In genomic region chr9:32906233-32906872, GRCm38 (mm10) we compare ENCODE assay signal across 9 mouse cellular contexts.
DNase-seq lines count a peak whose midpoint lies in the region; ATAC-seq lines count a peak whose summit lies in the region.
"Had no signal": no experiment of that assay in that cellular context is flagged by ENCODE, and none has a peak within 500 bp of the region (broad histone marks: within the 10 kb centered on the region; RNA-seq: fewer than 3 reads in every experiment).

No protein-coding gene starts in this region.

- H3K27ac ChIP-seq in heart, embryonic 16.5 days (ENCODE audit: low read length): peak overlapping the region; percentile 57
- no peak overlapping the region for H3K27ac ChIP-seq in liver, embryonic 13.5 days
- H3K27ac ChIP-seq in hindbrain, embryonic 11.5 days (ENCODE audit: low read depth, low read length): no peak overlapping the region
- H3K27ac ChIP-seq in midbrain, embryonic 13.5 days: no peak overlapping the region
- H3K27ac ChIP-seq: embryonic facial prominence, embryonic 12.5 days had no signal

- WGBS in heart, embryonic 16.5 days: 16% methylated on average over 8 of the region's 8 CpGs
- 12% methylated on average over 8 of the region's 8 CpGs for WGBS in liver, embryonic 13.5 days (ENCODE audit: insufficient replicate concordance)
- WGBS in hindbrain, embryonic 11.5 days: 80% methylated on average over 8 of the region's 8 CpGs
- WGBS in midbrain, embryonic 13.5 days: 84% methylated on average over 8 of the region's 8 CpGs

- H3K36me3 ChIP-seq in heart, embryonic 16.5 days (ENCODE audit: control insufficient read depth, insufficient read depth): no peaks in the 10 kb centered on the region
- H3K36me3 ChIP-seq in liver, embryonic 13.5 days: no peaks in the 10 kb centered on the region
- no peaks in the 10 kb centered on the region for H3K36me3 ChIP-seq in hindbrain, embryonic 11.5 days (ENCODE audit: control insufficient read depth, insufficient read depth, low read length)
- no peaks in the 10 kb centered on the region for H3K36me3 ChIP-seq in midbrain, embryonic 13.5 days
- H3K36me3 ChIP-seq: embryonic facial prominence, embryonic 12.5 days had no signal

- no peaks in the 10 kb centered on the region for H3K9me3 ChIP-seq in heart, embryonic 16.5 days (replicated peaks; ENCODE audit: control insufficient read depth, low read length)
- no peaks in the 10 kb centered on the region for H3K9me3 ChIP-seq in liver, embryonic 13.5 days (replicated peaks)
- no peaks in the 10 kb centered on the region for H3K9me3 ChIP-seq in hindbrain, embryonic 11.5 days (ENCODE audit: control insufficient read depth, low read length)
- H3K9me3 ChIP-seq in midbrain, embryonic 13.5 days: no peaks in the 10 kb centered on the region
- H3K9me3 ChIP-seq: embryonic facial prominence, embryonic 12.5 days had no signal

- peak overlapping the region; percentile 36 for H3K4me2 ChIP-seq in heart, embryonic 16.5 days (ENCODE audit: low read depth, low read length)
- H3K4me2 ChIP-seq in liver, embryonic 13.5 days: no peak overlapping the region
- H3K4me2 ChIP-seq in hindbrain, embryonic 11.5 days (replicated peaks; ENCODE audit: low read depth, low read length): no peak overlapping the region
- H3K4me2 ChIP-seq in midbrain, embryonic 13.5 days (replicated peaks): no peak overlapping the region
- H3K4me2 ChIP-seq: embryonic facial prominence, embryonic 12.5 days had no signal

- peaks cover 8% of the 10 kb centered on the region for H3K4me1 ChIP-seq in heart, embryonic 16.5 days (ENCODE audit: control insufficient read depth, insufficient read depth, low read length)
- no peaks in the 10 kb centered on the region for H3K4me1 ChIP-seq in liver, embryonic 13.5 days (replicated peaks)
- H3K4me1 ChIP-seq in hindbrain, embryonic 11.5 days (replicated peaks; ENCODE audit: control insufficient read depth, insufficient read depth, low read length): no peaks in the 10 kb centered on the region
- no peaks in the 10 kb centered on the region for H3K4me1 ChIP-seq in midbrain, embryonic 13.5 days (replicated peaks)
- H3K4me1 ChIP-seq: embryonic facial prominence, embryonic 12.5 days had no signal

- H3K4me3 ChIP-seq in heart, embryonic 16.5 days (ENCODE audit: low read length): no peak overlapping the region
- H3K4me3 ChIP-seq in liver, embryonic 13.5 days (replicated peaks): no peak overlapping the region
- no peak overlapping the region for H3K4me3 ChIP-seq in hindbrain, embryonic 11.5 days (ENCODE audit: low read depth, low read length)
- no peak overlapping the region for H3K4me3 ChIP-seq in midbrain, embryonic 13.5 days (replicated peaks)
- H3K4me3 ChIP-seq: embryonic facial prominence, embryonic 12.5 days had no signal

- ATAC-seq in heart, embryonic 16.5 days (replicated peaks; ENCODE audit: extremely low read depth, insufficient read depth, low FRiP score): peak; percentile 69
- ATAC-seq in liver, embryonic 13.5 days (ENCODE audit: low read depth): peak; percentile 34; the same call in 1 of the 2 replicates
- no peak for ATAC-seq in hindbrain, embryonic 11.5 days (ENCODE audit: low FRiP score)
- no peak for ATAC-seq in midbrain, embryonic 13.5 days

- H3K27me3 ChIP-seq in heart, embryonic 16.5 days (ENCODE audit: control insufficient read depth, insufficient read depth, low read length): no peaks in the 10 kb centered on the region
- H3K27me3 ChIP-seq in liver, embryonic 13.5 days: no peaks in the 10 kb centered on the region
- H3K27me3 ChIP-seq in hindbrain, embryonic 11.5 days (ENCODE audit: control insufficient read depth, insufficient read depth, low read length): no peaks in the 10 kb centered on the region
- H3K27me3 ChIP-seq in midbrain, embryonic 13.5 days: no peaks in the 10 kb centered on the region
- H3K27me3 ChIP-seq: embryonic facial prominence, embryonic 12.5 days had no signal

- H3K9ac ChIP-seq in heart, embryonic 16.5 days (ENCODE audit: low read length): no peak overlapping the region
- H3K9ac ChIP-seq in liver, embryonic 13.5 days: no peak overlapping the region
- no peak overlapping the region for H3K9ac ChIP-seq in hindbrain, embryonic 11.5 days (ENCODE audit: low read depth, low read length)
- no peak overlapping the region for H3K9ac ChIP-seq in midbrain, embryonic 13.5 days (replicated peaks)
- H3K9ac ChIP-seq: embryonic facial prominence, embryonic 12.5 days had no signal

- intact Hi-C loops in gastrocnemius, postnatal 36 days (cut with DNase I): no loop called here

- peak; percentile 45 for DNase-seq in thymus, postnatal 14 days
- no peak for DNase-seq in thymus, postnatal 4 days
- DNase-seq in liver, embryonic 13.5 days: no peak
- DNase-seq in yolk sac, embryonic 10.5 days (ENCODE audit: low spot score): peak; percentile 20
- DNase-seq in gastrocnemius, postnatal 36 days: no peak
- DNase-seq in hindbrain, embryonic 11.5 days (ENCODE audit: low spot score): no peak

Comparison
In these comparisons a context has a peak if more than half of its experiments do, and no peak if none do; other contexts are left out.
1. DNase-seq: peak in thymus, postnatal 14 days (single experiment) and yolk sac, embryonic 10.5 days (single experiment); none in thymus, postnatal 4 days (single experiment), liver, embryonic 13.5 days (single experiment), gastrocnemius, postnatal 36 days (0 of 2) and hindbrain, embryonic 11.5 days (single experiment).
2. ATAC-seq: peak in heart, embryonic 16.5 days (single experiment) and liver, embryonic 13.5 days (single experiment); none in hindbrain, embryonic 11.5 days (single experiment) and midbrain, embryonic 13.5 days (single experiment).